Mouse (Mus musculus) heart, embryonic 16.5 days (tissue): ENCODE measurements around the gene Spop. TPM values are rescaled to one million over a fixed set of nuclear protein-coding genes. Genes with fewer than 3 reads are reported as not detected.

Experiments used
- ATAC-seq: fragments of 200-750 bp; cut with Nextera tagmentation; replicated peaks from 2 replicates; pipeline ENCODE4 v1.8.0; 2017; ENCODE audit warnings: moderate number of reproducible peaks; ENCODE audit not compliant: insufficient read depth, low FRiP score; ENCODE audit errors: extremely low read depth
- H3K27ac ChIP-seq: fragments of 300-500 bp; sonication (generic); 2 replicates; pipeline ENCODE4 v1.5.1; 2014; ENCODE audit warnings: mild to moderate bottlenecking, low read length, control low read depth, moderate library complexity
- H3K27me3 ChIP-seq: fragments of 300-500 bp; sonication (generic); 2 replicates; pipeline ENCODE4 v1.6.1; 2014; ENCODE audit warnings: low read length, mixed read lengths; ENCODE audit not compliant: control insufficient read depth, insufficient read depth
- H3K36me3 ChIP-seq: fragments of 300-500 bp; sonication (generic); 2 replicates; pipeline ENCODE4 v1.6.1; 2014; ENCODE audit not compliant: control insufficient read depth, insufficient read depth
- H3K4me1 ChIP-seq: fragments of 300-500 bp; sonication (generic); 2 replicates; pipeline ENCODE4 v1.6.1; 2014; ENCODE audit warnings: low read length, mixed read lengths; ENCODE audit not compliant: control insufficient read depth, insufficient read depth
- H3K4me2 ChIP-seq: fragments of 300-500 bp; sonication (generic); 2 replicates; pipeline ENCODE4 v1.6.1; 2014; ENCODE audit warnings: low read depth, mild to moderate bottlenecking, control low read depth, low read length
- H3K4me3 ChIP-seq: fragments of 300-500 bp; sonication (generic); 2 replicates; pipeline ENCODE4 v1.5.1; 2014; ENCODE audit warnings: mild to moderate bottlenecking, control low read depth, low read length
- H3K9ac ChIP-seq: fragments of 300-500 bp; sonication (generic); 2 replicates; pipeline ENCODE4 v1.6.1; 2014; ENCODE audit warnings: low read length, control low read depth
- H3K9me3 ChIP-seq: fragments of 300-500 bp; sonication (generic); replicated peaks from 2 replicates; pipeline ENCODE4 v1.6.1; 2016; ENCODE audit warnings: low read length; ENCODE audit not compliant: control insufficient read depth
- WGBS: fragments of 180-500 bp; shearing (Covaris S2); extraction: QIAGEN DNeasy Blood & Tissue Kit; methylation state at CpG from one replicate; pipeline ENCODE4 v1.1.7; 2014; 5-methylcytosine and 5-hydroxymethylcytosine counted together
- polyA plus RNA-seq: library from polyadenylated mRNA; unstranded; fragments of >200 nt; fragmentation: Nextera tagmentation; extraction: Ambion mirVana; gene quantifications from 2 replicates; pipeline ENCODE4 v1.2.1, GENCODE M21; 2015

Gene Spop
- polyA plus RNA-seq, 1 experiment from 2014 or later, result 157 TPM

DNA sequence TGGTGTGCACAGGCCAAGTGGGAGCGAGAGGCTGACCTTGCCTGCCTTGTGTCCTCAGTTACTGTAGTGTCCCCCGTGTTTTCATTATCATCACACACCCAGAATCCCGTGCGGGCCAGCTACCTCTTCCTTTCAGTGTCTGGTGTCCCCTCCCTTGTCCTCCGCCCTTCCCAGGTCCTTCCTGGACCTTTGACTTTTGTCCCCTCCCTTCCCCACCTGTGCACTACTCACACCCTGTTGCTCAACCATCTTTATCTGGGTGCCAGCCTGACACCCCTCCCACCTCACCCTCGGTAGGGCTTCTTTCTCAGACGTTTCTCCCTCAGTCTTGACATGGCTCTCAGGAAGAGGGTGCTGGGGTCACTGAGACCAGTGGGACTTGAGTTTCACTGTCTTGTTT, 26.5 kb upstream of the Spop start:
- Histone ChIP-seq H3K4me1 (peaks cover 11% of the 10 kb centered on the region), H3K9ac (no peak overlapping the region), H3K9me3 (no peaks in the 10 kb centered on the region), H3K27ac (no peak overlapping the region), H3K4me3 (no peak overlapping the region), H3K27me3 (no peaks in the 10 kb centered on the region), H3K36me3 (peaks cover 30% of the 10 kb centered on the region), H3K4me2 (no peak overlapping the region)
- WGBS, result 79% methylated on average over 7 of the region's 7 CpGs
- no peak for ATAC-seq

DNA sequence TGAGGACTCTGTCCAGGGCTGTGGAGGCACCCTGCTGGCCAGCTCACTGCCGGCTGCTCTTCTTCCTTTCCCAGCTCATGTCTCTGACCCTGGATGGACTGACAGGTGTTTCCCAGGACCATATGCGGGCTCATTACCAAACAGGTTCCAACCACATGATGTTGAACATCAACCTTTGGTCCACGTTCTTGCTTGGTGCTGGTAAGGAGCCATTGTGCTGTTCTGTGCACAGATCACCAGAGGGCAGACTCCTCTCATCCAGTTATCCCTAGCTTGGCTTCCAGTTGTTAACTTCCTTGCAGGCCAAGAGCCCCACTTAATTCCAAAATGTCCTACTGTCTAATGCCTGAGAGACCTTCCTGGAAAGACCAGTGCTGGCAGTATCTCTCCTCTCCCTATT, 24.9 kb upstream of the Spop start:
- no peak overlapping the region for H3K9ac ChIP-seq
- peaks cover 10% of the 10 kb centered on the region for H3K4me1 ChIP-seq
- ATAC-seq, result no peak
- no peaks in the 10 kb centered on the region for H3K9me3 ChIP-seq
- H3K4me3 ChIP-seq, result no peak overlapping the region
- WGBS, result 71% methylated on average over 3 of the region's 3 CpGs
- H3K4me2 ChIP-seq, result no peak overlapping the region
- no peak overlapping the region for H3K27ac ChIP-seq
- H3K27me3 ChIP-seq, result no peaks in the 10 kb centered on the region
- H3K36me3 ChIP-seq, result peaks cover 30% of the 10 kb centered on the region

DNA sequence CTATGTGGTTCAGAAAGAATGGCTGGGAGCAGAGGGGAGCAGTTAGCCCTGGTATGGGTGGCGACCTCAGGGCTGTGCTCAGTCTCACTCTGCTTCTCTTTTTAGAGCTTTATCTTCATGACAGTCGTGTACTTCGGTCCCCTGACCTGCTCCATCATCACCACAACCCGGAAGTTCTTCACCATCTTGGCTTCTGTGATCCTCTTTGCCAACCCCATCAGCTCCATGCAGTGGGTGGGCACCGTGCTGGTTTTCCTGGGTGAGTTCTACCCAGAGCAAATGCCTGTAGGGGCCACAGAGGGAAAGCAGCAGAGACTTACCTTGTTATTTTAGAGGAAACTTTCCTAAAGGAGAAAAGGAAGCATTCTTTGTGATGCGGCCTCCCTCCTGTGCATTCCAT, 23.5 kb upstream of the Spop start:
- H3K9ac ChIP-seq, result no peak overlapping the region
- H3K27ac ChIP-seq, result no peak overlapping the region
- no peak overlapping the region for H3K4me2 ChIP-seq
- WGBS, result 83% methylated on average over 6 of the region's 6 CpGs
- H3K4me1 ChIP-seq, result peaks cover 7% of the 10 kb centered on the region
- no peak for ATAC-seq
- no peaks in the 10 kb centered on the region for H3K27me3 ChIP-seq
- H3K4me3 ChIP-seq, result no peak overlapping the region
- H3K36me3 ChIP-seq, result peaks cover 30% of the 10 kb centered on the region
- H3K9me3 ChIP-seq, result no peaks in the 10 kb centered on the region

DNA sequence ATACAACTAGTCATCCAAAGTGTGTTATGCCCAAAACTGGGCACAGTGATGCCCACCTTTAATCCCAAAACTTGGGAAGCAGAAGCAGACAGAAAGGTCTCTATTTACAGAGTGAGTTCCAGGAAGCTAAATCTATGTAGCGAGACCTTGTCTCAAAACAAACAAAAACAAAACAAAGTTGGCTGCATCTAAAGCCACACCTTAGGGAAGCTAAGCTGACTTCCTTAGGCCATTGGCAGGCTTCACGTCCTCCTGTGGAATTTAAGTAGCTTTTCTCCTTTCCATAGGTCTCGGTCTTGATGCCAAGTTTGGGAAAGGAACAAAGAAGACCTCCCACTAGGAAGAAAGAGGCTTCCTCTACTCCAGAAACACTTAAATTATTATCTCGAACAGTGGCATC, 22.7 kb upstream of the Spop start:
- H3K4me2 ChIP-seq, result no peak overlapping the region
- ATAC-seq, result no peak
- H3K9me3 ChIP-seq, result no peaks in the 10 kb centered on the region
- H3K27me3 ChIP-seq, result no peaks in the 10 kb centered on the region
- H3K4me1 ChIP-seq, result no peaks in the 10 kb centered on the region; the same call in 1 of the 2 replicates
- no peak overlapping the region for H3K9ac ChIP-seq
- peaks cover 30% of the 10 kb centered on the region for H3K36me3 ChIP-seq
- no peak overlapping the region for H3K4me3 ChIP-seq
- 70% methylated on average over 4 of the region's 4 CpGs for WGBS
- H3K27ac ChIP-seq, result no peak overlapping the region

DNA sequence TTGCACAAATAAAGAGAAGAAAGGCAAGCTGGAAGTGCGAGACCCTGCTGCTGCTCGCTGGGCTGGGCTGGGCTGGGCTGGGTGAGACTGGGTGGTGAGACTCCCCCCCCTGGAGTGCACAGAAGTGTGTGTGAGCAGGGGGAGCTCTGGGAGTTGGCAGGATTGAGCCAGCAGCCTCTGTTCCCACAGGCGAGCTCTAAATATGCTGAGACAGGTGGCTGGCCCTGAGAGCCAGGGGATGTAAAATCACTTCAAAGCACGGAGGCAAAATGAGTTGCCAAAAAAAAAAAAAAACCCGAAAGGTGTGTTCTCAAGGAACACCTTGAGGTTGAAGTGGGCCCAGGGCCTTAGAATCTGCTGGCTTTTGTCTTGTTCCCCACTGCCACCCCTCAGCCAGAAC, 22.1 kb upstream of the Spop start:
- H3K36me3 ChIP-seq, result peaks cover 30% of the 10 kb centered on the region
- peak overlapping the region; percentile 33; the same call in 1 of the 2 replicates for H3K9ac ChIP-seq
- H3K4me2 ChIP-seq, result no peak overlapping the region
- ATAC-seq, result no peak
- WGBS, result 69% methylated on average over 5 of the region's 5 CpGs
- no peaks in the 10 kb centered on the region; the same call in 1 of the 2 replicates for H3K4me1 ChIP-seq
- H3K27me3 ChIP-seq, result no peaks in the 10 kb centered on the region
- peak overlapping the region; percentile 30; the same call in 1 of the 2 replicates for H3K27ac ChIP-seq
- no peak overlapping the region for H3K4me3 ChIP-seq
- no peaks in the 10 kb centered on the region for H3K9me3 ChIP-seq

DNA sequence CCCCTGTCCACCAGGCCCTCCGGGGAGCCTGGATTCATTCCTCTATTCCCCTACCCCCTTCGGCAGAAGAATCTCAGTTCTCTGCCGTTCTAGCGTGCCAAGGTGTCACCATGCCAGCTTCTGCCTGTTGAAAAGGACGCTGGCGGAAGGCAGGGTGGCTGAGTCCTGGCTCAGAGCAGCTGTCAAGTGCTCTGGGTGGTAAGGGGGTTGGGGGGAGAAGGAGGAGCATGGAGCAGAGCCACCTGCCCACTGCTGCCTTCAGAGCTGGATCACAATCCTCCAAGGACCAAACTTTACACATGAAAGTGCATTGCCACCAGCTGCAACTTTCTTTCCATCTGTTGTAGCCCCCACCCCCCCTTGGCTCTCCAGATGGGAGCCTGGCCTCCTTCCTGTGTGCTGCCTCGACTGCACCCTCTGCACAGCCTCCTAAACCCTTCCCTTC, 21.6 kb upstream of the Spop start:
- Histone ChIP-seq H3K27me3 (no peaks in the 10 kb centered on the region), H3K9me3 (no peaks in the 10 kb centered on the region), H3K36me3 (peaks cover 26% of the 10 kb centered on the region), H3K27ac (peak overlapping the region; percentile 30; the same call in 1 of the 2 replicates), H3K4me2 (no peak overlapping the region), H3K4me1 (no peaks in the 10 kb centered on the region; the same call in 1 of the 2 replicates), H3K9ac (peak overlapping the region; percentile 33; the same call in 1 of the 2 replicates), H3K4me3 (no peak overlapping the region)
- 54% methylated on average over 7 of the region's 7 CpGs for WGBS
- 0 out of 2 replicates have a peak, but pooled peaks have one; percentile 29 for ATAC-seq

DNA sequence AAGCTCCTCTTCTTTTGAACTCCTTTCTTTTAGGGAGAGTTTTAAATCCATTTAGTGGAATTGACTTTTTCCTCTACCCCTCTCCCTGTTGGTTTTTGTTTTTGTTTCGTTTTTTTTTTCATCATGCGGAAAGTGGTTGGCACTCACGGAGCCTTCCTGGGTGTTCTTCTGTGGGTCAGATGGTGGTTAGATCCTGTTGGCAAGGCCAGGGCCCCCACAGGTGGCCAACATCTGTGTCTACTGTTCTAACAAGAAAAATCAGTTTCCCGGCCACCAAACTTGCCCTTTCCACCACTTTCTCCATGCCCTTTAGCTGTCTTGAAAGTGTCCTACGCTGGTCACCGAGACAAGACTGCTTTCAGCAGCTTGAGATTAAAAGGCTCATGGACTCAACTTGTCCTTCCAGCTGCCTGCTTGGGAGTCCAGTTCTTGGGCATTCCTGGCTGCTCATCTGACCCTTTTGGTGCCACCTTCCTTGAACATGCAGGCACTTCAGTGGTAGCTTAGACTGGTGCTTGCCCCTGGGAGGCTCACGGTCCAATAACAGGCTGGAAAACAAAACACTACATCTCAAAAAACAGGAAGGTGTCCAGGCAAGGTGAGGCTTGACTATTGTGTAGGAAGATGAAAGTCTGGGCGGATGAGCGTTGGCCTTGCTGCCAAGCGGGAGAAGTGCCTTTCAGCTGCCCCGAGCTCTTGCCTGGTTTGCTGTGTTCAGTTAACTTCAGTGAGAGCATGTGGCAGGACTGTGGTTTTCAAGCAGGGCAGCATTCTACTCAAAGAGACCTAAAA, 21.0 kb upstream of the Spop start:
- 74% methylated on average over 11 of the region's 11 CpGs for WGBS
- no peaks in the 10 kb centered on the region for H3K9me3 ChIP-seq
- H3K9ac ChIP-seq, result no peak overlapping the region
- no peaks in the 10 kb centered on the region for H3K27me3 ChIP-seq
- no peak for ATAC-seq
- H3K36me3 ChIP-seq, result peaks cover 21% of the 10 kb centered on the region
- no peak overlapping the region for H3K4me3 ChIP-seq
- H3K27ac ChIP-seq, result peak overlapping the region; percentile 11; the same call in 1 of the 2 replicates
- H3K4me1 ChIP-seq, result no peaks in the 10 kb centered on the region; the same call in 1 of the 2 replicates
- H3K4me2 ChIP-seq, result no peak overlapping the region

DNA sequence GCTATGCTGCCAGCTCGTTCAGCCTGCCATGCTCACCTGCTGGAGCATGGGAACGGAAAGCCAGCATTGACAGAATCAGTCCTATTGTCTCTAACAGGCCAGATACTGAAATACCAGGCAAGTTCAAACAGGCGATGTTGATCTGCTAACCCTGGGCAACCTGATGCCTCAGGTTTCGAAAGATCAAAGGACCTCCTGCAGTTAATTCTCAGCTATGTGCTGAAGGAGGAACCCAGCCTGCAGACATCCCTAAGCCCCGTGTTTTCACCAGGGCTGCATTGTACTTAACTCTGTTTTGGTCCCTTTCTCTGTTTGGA, 20.4 kb upstream of the Spop start:
- H3K9me3 ChIP-seq, result no peaks in the 10 kb centered on the region
- H3K4me2 ChIP-seq, result no peak overlapping the region
- H3K4me3 ChIP-seq, result no peak overlapping the region
- WGBS, result 33% methylated on average over 5 of the region's 5 CpGs
- no peaks in the 10 kb centered on the region; the same call in 1 of the 2 replicates for H3K4me1 ChIP-seq
- no peaks in the 10 kb centered on the region for H3K27me3 ChIP-seq
- no peak overlapping the region for H3K9ac ChIP-seq
- peaks cover 16% of the 10 kb centered on the region for H3K36me3 ChIP-seq
- peak overlapping the region; percentile 11; the same call in 1 of the 2 replicates for H3K27ac ChIP-seq
- ATAC-seq, result no peak

DNA sequence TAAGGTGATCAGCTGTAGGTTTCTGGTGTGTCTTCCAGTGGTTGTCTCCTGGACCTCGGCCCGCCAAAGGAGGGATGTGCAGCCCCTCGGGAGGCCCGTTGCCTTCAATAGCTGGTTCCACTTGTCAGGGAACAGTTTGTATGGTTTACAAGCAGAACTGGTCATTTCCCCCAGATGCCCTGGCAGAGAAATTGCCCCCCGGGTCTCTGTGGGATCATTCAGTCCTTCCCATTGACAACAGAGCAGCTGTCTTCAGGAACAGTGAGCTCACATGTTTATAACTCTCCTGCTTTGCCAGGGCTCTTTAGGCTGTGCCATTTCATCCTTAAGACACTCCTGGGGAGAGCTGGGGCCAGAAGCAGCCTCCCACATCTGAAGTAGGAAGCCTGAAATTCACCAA, 19.8 kb upstream of the Spop start:
- Histone ChIP-seq H3K4me3 (no peak overlapping the region), H3K27me3 (no peaks in the 10 kb centered on the region), H3K4me2 (no peak overlapping the region), H3K27ac (no peak overlapping the region), H3K4me1 (no peaks in the 10 kb centered on the region; the same call in 1 of the 2 replicates), H3K9me3 (no peaks in the 10 kb centered on the region), H3K36me3 (peaks cover 13% of the 10 kb centered on the region), H3K9ac (no peak overlapping the region)
- no peak for ATAC-seq
- WGBS, result 49% methylated on average over 5 of the region's 5 CpGs
